Mouse (Mus musculus): ENCODE data around the gene Ifit1. TPM values are rescaled to one million over a fixed set of nuclear protein-coding genes. Genes with fewer than 3 reads are reported as not detected.

Gene Ifit1
- total RNA-seq, 1 experiment from 2014 or later, result 5.9 TPM

DNA sequence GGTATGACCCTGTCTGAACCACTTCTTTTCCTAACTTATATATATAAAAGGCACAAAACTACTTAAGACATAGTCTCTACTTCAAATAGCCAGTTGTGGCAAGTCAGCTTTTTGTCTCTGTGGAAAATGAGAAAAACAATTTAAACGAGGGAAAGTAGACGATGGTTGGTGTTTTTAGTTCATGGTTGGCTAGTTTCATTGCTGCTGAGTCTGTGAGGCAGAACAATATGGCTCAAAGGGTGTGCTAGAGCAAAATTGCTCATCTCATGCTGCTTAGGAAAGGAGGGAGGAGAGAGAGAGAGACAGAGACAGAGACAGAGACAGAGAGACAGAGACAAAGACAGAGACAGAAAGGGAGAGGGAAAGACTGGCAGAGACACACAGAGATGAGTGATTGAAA is 58.6 kb downstream of the Ifit1 start:
- ATAC-seq (replicated peaks in 1 of 2; ENCODE audit: insufficient read depth in 1 of 2, low FRiP score in 2 of 2, low TSS enrichment in 1 of 2, low read depth in 1 of 2, poor library complexity in 2 of 2, severe bottlenecking in 2 of 2), result no peak

Other genes starting within 250 kb of the Ifit1 start
- 0.19 and 0.35 TPM in 2 replicates for gene Ch25h, start 165.7 kb upstream of the Ifit1 start, total RNA-seq (2017)
- gene Lipa, start 113.4 kb upstream of the Ifit1 start, total RNA-seq (2017), result 31.0 and 34.5 TPM in 2 replicates
- 28.9 and 29.6 TPM in 2 replicates for gene Ifit2, start 90.2 kb upstream of the Ifit1 start, total RNA-seq (2017)
- 5.3 and 14.1 TPM in 2 replicates for gene Ifit3, start 57.3 kb upstream of the Ifit1 start, total RNA-seq (2017)
- 2.6 and 3.6 TPM in 2 replicates for gene Ifit1bl1, start 38.9 kb upstream of the Ifit1 start, total RNA-seq (2017)
- 0.74 and 0.94 TPM in 2 replicates for gene Ifit3b, start 32.9 kb upstream of the Ifit1 start, total RNA-seq (2017)
- gene Ifit1bl2, start 128 bp upstream of the Ifit1 start, total RNA-seq (2017), result 0.74 and 1.4 TPM in 2 replicates
- 2.2 and 3.0 TPM in 2 replicates for gene Slc16a12, start 106.4 kb downstream of the Ifit1 start, total RNA-seq (2017)
- gene Pank1, start 238.6 kb downstream of the Ifit1 start, total RNA-seq (2017), result 9.2 and 12.1 TPM in 2 replicates